Mouse (Mus musculus) T-helper 1 cell (primary cell): ENCODE data around the gene Ppfibp1.

ENCODE experiments used
- in situ Hi-C: fragments of 300-600 bp; cut with MboI, MseI; formaldehyde crosslinking; loops from one replicate; pipeline ENCODE4 v1.15.1; 2025; ENCODE audit warnings: high pct_unique_total_duplicates

The Ppfibp1 gene

DNA sequence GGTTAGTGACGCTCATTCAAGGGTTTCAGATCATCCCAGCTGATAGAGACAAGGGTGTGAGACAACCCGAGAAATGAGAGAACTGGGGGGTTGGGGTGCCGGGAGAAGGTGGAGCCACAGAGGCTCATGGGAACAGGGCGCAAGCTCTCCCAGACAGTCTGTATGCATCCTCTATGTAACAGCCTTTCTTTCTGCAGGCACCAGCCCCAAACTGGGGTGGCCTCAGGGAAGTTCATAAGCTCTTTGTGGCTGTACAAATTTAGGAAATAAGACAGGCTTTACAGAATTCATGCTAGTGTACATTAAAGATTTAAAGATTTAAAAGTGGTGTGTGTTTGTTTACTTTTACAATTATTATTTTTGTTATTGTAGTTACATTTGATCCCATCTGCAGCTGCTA, 8.0 kb upstream of the Ppfibp1 start:
- in situ Hi-C loops: no loop called here

DNA sequence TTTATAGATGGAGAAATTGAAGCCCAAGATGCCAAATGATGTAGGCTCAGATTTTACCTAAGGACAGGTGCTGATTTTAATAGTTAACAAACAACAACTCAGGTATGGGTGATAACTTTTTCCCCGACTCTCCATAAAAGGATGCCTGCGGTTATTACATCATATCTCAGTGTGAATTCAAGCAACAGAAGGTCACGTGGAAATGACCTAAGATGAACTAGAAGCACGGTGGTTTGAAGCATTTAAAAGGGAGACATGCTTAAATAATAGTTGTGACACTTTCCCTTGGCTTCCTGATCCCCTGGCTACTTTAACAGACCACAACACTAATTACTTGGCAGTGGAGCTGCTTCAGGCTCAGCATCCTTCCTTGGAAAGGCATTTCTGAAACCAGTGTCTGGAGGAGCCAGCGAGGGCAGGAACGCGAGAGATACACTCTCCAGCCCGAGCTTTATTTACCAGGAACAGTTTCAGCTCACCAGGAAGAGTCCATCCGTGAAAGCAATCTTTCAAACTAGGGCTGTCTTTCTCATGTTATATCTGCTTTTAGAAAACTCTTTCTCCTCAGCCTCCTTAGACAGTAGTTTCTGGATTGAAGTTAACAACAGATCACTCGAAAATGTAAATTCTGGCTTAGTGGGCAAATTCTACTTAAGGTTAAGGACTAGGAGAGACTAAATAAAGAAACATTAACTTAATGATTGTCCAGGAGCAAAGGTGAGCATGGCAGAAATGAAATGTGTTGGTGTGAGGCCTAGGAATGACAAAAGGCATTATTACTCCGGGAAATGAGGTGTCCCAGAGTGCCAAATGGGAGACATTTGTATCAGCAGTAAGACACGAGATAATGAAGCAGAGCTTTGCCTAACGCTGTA, 6.2 kb upstream of the Ppfibp1 start:
- in situ Hi-C loops: no loop called here

DNA sequence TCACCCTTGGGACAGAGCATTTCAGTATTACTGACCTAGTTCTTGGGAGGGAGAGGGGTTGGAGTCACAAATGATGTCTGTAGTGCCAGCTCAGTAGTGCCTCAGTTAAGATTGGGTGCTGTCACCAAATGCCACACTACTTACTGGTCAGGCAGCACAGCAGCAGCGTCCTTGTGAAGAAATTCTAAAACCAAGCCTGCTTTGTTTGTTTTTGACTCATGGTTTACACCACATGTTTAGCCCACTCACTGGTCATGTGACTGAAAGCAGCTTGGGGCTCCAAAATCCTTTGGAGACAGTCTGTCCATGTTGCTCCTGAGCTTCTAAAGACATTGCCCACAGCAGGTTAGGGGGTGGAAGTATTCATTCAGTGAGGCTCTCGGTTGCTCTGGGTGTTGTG, 4.9 kb upstream of the Ppfibp1 start:
- in situ Hi-C loops: no loop called here

DNA sequence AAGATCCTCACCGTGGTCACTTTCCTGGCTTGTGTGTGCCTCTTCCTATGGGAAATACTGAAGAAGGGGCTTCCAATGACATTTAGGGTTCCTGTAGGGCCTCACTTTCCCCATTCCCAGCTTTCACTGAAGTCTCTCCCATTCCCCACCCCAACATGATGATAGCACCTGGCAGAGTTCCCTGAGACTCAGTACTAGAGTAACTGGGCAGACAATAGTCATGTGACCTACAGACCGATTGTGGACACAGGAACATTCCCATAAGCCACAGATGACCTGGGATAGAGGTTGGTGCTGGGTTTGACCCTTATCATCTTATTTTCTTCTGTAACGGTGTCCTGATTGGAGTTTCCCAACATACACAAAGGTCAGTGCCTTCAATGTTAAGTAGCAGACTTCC, 4.1 kb upstream of the Ppfibp1 start:
- in situ Hi-C loops: no loop called here

DNA sequence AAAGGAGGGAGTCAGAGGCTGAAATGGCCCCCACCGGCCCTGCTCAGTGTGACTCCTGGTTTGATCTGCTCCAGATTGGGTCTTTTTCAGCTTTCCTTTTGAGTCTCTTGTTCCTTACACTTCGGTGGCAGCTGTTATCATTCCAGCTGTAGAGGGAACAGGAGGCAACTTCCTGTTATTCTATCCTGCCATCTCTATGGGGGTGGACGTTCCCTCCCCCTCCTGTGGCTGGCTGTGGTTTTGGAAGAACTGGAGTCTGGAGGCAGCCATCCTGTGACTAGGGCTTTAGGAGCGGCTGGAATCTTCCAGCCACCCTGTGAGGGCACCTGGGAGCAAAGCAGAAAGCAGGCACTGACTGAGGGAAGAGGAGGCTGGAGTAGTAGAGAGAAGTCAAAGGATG, 3.4 kb upstream of the Ppfibp1 start:
- in situ Hi-C loops: no loop called here

DNA sequence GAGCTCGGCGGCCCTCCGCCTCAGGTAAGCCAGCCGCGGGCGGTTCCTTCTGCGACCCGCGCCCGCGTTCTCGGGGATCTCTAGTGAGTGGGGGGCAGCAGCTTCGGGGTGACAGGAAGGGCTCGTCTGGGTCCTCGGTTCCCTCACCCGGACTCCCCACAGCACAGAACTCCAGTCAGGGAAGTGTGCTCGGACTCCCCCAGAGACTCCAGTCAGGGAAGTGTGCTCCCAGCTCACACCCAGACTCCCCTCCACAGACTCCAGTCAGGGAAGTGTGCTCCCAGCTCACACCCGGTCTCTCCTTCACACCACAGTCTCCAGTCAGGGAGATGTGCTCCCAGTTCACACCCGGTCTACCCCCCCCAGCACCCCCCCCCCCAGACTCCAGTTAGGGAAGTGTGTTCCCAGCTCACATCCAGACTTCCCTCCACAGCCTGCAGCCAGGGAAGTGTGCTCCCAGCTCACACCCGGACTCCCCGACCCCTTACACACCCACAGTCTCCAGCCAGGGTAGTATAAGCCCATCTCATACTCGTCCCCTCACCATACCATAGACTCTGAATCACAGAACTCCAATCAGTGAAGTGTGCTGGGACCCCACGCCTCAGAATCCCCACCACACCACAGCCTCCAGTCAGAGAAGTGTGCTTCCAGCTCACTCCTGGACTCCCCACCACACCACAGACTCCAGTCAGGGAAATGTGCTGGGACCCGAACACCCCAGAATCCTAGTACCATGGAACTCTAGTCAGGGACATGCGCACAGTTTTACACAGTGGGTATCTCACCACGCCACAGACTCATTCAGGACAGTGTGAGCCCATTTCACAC, 588 bp downstream of the Ppfibp1 start:
- in situ Hi-C loops: no loop called here

DNA sequence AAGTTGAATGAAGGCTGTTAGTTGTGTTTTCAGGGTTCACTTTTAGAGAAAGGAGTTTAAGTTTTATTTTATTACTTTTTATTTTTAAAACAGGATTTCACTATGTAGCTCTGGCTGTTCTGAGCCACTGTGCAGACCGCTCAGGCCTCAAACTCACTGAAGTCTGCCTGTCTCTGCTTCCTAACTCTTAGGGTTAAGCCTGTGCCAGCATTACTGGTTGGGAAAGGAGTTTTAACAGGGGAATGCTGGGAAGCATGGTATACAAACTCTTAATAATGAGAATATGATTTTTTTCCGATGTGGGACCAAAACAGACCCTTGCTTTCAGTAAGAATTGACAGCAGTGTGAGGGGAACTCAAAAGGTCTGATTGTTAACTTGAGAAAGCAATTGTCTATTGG, 1.9 kb downstream of the Ppfibp1 start:
- in situ Hi-C loops: no loop called here

DNA sequence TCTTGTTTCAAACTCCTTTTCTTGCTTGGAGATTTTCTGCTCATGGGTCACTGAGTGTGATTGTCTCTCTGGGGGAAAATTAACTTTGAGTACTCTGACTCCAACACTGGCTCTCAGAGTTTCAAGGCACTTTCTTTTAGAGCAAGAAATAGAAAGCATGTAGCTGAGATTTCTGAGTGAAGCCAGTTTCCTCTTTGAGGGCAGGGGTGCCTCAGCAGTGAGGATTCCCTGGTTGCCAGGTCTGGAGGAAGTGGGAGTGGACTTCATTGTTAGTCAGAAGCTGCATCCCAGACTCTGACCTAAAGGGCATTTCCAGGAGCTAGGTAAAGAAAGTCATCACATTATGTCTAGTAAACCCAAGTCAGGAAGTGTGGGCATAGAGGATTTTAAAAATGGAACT, 2.3 kb downstream of the Ppfibp1 start:
- in situ Hi-C loops: no loop called here

DNA sequence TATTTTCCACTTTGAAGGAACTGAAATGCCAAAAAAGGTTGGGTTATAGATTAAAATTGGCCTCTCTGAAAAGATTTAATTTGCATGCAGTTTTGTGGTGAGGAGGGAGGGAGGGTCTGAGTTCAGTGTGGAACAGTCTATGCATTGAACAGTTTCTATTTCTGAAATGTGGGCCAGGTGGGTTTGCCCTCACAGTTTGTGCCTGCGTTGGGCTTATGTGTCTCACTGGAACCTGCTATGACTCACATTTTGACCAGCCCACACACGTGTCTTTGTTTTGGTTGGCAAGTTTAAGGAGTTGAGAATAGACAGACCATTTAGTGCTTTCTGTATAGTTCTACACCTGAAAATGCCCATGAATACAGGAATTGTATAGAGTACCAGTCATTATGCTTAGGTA, 5.6 kb downstream of the Ppfibp1 start:
- in situ Hi-C loops: no loop called here

DNA sequence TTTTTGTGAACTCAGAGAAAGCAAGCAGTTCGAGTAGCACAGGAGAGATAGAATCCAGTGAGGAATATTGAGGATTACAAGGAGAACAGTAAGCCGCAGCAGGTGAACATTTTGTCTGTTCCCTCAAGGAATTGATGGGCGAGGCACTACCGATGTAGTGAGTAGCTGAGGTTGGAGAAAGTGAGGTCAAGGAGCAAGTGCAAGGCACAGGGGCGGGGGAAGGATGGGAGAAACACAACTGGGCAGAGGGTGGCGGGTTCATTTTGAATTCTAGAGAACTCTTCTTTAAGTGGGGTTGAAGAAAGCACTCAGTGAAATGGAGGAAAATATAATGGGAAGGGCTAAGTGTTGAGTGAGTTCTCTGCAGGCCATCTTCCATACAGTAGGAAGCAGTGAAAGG, 10.4 kb downstream of the Ppfibp1 start:
- in situ Hi-C loops: no loop called here

DNA sequence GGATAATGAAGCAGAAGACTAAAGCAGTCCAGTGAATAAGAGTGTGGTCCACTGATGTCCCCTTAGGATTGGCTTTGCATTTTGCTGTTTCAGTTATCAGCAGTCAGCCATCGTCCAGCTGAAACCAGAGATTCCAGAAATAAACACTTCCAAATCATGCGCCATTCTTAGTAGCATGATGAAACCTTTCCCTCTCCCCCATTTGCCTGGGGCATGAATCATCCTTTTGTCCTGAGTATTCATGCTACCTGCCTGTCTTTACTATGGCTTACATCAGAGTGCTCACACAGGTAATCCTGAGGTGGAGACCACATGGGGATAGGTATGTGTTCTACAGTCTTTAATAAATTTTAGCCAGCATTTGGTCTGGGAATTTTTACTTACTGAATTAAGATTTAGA, 11.4 kb downstream of the Ppfibp1 start:
- in situ Hi-C loops: no loop called here

DNA sequence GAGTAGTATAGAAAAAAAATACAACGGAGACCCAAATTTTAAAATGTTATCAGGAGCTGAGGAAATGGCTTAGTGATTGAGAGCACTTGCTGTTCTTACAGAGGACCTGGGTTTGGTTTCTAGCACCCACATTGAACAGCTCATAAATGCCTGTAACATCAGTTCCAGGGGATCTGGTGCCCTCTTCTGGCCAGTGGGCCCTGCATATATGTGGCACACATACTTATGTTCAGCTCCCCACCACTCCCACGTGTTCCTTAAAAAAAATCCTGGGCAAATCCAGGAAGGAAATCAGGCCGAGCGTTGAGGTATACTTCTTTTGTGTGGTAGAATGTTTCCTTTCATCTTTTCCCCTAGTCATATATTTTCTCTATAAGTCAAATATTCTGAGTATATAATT, 13.6 kb downstream of the Ppfibp1 start:
- in situ Hi-C loops: no loop called here

DNA sequence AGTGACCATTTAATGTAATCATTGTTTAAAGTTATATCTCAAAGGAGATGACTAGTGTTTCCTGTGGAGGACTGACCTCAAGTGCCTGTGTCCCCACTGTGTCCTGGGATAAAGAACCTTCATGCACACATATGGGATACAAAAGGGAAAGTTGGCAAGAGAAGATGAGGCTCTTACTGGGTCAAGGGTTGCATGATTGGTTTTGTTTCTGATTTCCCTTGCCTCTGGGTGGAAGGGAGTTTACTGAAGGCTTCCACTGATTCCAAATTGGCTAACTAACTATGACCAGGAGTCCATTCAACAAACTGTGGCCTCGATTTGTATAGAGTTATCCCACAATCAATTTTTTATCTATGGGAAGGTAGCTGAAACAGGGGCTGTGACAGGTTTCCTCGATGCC, 15.3 kb downstream of the Ppfibp1 start:
- in situ Hi-C loops: no loop called here

DNA sequence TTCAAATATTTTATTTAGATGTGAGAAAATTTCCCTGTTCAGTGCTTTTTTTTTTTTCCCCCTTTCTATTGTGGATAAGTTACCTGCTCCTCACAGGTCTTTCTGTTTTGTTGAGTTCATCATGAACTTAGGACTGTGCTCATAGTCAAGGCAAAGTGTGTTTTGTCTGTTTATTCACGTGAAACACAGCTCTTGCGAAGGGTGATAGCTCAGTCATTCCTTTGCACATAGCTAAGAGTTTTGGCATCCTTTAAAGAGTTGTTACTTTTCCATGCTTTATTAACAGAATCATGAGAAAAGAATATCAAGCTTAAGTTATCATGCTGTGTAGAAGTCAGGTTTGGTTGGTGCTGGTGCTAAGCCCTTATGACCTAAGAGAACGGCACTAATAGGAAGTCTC, 16.4 kb downstream of the Ppfibp1 start:
- in situ Hi-C loops: no loop called here

DNA sequence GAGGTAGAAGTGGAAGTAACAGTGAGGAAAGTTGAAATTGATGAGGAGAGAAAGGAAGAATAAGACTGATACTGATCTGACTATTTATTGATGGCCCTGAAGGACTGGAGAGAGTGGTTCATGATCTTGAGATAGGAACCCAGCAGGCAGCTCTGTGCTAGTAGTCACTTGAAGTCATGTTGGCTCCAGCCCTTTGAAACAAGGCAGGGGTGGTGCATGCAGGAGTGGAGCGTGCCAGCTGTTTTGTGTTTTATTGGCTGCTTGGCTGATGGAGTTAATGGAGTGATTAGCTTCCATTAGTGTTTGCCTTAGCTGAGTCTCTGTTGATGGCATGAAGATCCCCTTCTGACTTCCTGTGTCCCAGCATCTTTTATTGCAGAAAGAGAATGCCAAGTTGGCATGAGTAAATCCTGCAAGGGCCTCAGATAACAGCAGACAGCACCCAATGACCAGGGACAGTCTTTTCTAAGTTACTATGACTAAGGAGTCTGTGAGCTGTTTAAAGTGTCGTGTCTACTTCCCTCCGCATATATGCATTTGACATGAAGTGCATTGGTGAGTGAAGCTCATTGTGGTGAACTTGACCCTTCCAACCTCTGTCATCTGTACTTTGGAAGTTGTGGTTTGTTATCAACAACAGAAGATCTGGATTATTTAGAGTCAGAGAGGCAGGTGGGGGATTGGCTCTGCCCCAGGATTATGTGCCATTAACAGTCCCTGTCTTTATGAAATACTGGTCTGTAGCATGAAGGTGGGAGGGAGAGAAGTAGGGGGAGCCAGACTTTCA, 17.9 kb downstream of the Ppfibp1 start:
- in situ Hi-C loops: no loop called here

DNA sequence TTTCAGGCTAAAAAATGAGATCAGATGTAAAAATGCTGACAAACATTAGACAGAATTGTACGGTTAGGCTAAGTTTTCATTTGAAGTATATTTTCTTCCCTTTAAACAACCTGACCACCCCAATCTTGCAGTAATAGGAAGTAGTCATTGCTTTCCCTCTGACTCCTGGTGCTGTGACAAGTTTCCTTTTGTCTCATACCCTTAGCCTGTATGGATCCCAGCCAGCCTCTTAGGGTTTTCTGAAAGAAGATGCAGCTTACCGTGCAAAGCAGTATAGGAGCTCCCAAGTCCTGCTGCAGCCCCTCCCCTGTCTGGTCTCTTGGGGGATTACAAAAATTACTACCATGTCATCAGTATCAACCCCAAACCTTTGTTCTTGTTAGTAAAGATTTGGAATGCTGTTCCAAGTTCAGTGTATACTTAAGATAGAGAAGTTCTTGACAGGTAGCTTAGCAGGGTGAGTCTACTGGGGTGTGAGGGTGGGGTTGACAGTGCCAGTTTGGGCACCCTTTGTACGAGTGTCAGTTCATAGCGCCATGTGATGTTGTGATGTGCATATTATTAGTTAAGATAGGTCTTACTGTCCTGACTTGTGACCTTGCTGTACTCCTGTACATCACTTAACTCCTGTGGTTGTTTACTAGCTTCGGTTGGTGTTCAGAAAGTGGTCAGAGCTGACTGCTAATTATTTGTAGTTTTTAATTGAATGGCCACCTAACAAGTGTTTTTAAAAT, 18.9 kb downstream of the Ppfibp1 start:
- in situ Hi-C loops: no loop called here

DNA sequence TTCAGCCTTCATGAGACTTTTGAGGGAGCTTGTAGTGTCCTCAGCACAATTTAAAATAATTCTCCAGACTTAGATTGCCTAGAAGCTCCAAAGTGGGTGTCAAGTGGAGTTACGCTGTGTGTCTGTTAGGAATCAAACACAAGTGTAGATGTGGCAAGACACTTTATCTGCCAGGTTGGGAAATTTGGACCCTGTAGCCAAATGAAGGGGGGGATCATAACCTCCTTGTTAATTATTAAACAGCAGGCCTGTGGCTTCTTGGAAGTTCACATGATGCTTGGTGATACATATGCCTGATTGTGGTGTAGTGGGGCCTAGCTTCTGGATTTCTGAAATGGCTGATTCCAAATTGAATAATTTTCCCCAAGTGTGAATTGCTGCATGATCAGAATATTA, 19.5 kb downstream of the Ppfibp1 start:
- in situ Hi-C loops: no loop called here

DNA sequence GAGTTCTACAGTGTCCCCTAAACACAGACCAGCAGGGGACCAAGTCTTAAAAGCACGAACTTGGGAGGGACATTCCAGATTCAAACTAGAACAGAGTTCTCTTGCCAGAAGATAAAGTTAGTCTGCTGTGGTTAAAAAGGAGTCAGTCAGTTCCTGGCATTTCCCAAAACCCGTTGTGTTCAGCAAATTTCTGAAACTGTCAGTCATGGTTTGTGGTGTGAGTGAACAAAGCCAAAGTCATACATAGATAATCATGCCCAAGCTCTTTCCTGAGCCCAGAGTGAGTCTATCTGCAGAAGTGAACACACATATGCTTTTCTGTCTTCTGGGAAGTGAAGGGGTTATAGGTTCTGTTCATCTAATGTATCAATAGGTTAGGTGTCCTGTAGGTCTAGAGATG, 20.5 kb downstream of the Ppfibp1 start:
- in situ Hi-C loops: no loop called here

DNA sequence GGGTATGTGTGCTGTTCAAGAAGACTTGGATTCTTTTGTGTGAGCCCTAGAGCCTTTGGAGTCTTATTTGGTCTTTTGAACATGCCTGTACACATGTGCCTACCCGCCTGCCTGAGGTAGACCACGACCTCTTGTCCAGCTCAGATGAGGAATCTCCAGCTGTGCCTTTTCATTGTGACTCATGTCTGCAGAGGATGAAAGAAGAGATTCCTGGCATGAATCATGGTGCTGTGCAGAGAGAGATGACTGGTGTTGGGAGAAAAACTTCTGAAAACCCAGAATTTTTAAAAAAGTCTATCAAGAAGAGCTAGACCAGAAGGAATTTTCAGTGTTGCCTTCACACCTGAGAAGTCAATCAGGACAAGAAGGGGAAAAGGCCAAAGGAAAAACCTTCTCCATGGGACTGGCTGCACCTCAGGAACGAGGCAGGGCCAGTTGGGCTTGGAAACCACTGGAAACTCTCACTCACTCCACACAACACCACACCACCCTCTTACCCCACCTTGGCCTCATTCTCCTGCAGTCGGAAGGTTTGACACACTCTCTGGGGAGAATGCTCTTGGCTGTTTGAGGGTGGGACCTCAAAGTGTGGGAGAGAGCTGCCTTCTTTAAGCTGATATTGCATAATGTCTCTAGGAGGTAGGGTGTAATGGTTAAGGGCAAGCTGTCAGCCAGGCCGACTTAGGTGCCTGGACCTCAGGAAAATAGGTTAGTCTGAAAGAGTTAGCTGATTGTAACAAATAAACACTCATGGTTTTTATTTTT, 21.6 kb downstream of the Ppfibp1 start:
- in situ Hi-C loops: no loop called here

DNA sequence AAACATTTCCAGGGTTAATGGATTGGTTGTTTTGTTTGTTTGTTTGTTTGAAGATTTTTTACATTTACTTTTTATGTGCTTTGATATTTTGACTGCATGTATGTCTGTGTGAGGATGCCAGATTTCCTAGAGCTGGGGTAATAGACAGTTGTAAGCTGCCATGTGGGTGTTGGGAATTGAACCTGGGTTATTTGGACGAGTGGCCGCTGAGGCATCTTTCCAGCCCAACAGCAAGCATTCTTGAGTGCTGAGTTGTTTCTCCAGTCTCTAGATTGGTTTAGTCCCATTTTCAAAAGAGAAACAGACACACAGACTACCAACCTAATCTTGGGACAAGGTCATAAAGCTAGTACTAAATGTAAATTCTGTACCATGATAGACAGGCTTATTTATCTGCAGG, 22.5 kb downstream of the Ppfibp1 start:
- in situ Hi-C loops: no loop called here
